Mouse (Mus musculus) right cerebral cortex, postnatal 10 days (tissue): ENCODE measurements at regions not wholly inside any gene's neighbourhood (a gene's known extent, or its start where the extent isn't known, plus 50 kb on each side); places are given as distances from the start of the nearest gene placed in this dataset.

ENCODE experiments used
- DNase-seq, 2 experiments: peaks; one replicate each; pipeline ENCODE4 v3.0.0; 2021; ENCODE audit warnings: low spot score in 2 of 2

- DNase-seq: peak in 1 of 2 experiments; percentile 29
Observed at GRCm38 (mm10) chr1:76489681-76490492, 943.8 kb downstream of the Slc4a3 start.

- peak; percentile 47 to 50 for DNase-seq
Observed at GRCm38 (mm10) chr1:76490719-76491118, 944.7 kb downstream of the Slc4a3 start.

GRCm38 (mm10) chr1:76491187-76491586, 945.1 kb downstream of the Slc4a3 start:
- DNase-seq: peak; percentile 59 to 69

GRCm38 (mm10) chr1:76505150-76505549, 959.1 kb downstream of the Slc4a3 start:
- DNase-seq: no peak

DNA sequence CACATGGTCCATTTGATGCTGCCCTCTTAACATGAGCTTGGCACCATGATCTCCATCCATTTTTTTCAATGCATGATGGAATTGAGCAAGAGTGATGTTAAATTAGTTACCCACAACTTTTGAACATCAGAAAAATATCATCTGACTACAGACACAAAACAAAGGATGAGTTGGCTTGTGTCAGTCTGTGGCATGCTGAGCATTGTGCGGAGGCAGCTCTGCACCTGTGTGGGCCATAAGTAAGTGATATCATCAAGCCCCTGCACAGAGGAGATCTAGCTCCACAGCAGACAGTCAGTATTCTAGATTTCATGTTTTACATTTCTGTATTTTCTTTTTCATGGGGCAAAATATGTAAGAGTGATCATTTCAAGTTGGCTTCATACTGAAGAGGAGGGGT, 962.8 kb downstream of the Slc4a3 start:
- no peak for DNase-seq

- peak; percentile 34 to 70 for DNase-seq
Observed at GRCm38 (mm10) chr1:76509486-76509885, 963.4 kb downstream of the Slc4a3 start.

GRCm38 (mm10) chr1:76512156-76512555, 966.1 kb downstream of the Slc4a3 start:
- no peak for DNase-seq

DNA sequence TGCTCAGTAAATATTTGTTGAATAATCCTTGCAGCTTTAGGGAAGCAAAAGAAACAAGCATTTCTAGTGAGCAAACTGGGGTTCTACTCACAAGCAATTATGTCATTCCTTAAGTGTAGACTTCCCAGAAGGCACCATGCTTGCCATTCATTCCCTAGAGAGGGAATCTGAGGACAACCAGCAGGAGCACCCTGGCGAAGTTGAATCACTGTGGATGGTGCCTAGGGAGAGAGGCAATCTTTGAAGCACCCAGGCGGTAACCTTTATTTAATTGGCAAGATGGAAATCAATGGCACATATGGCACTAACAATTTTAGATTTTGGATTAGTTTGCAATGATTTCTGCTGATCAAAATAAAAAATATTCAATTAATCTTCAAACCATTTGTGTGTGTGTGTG, 967.4 kb downstream of the Slc4a3 start:
- peak in 1 of 2 experiments; percentile 34 for DNase-seq

DNA sequence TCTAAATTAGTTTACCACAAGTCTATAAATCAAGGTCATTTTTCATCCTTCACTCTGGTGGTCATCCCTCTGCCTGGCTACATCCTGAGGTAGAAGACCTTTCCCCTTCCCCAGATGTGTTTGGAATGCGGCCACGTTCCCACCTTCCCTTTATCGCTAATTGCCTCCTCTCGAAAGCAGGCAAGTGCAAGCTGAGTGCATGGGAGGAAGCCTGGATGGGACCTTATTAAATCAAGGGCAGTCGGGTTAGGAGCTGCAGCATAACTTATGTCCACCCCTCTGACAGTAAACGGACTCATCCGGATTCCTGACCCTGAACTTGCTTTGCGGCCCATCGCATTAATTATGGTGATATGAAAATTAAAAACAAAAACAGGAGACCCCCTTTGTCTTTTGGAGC, 983.5 kb downstream of the Slc4a3 start:
- no peak for DNase-seq

DNA sequence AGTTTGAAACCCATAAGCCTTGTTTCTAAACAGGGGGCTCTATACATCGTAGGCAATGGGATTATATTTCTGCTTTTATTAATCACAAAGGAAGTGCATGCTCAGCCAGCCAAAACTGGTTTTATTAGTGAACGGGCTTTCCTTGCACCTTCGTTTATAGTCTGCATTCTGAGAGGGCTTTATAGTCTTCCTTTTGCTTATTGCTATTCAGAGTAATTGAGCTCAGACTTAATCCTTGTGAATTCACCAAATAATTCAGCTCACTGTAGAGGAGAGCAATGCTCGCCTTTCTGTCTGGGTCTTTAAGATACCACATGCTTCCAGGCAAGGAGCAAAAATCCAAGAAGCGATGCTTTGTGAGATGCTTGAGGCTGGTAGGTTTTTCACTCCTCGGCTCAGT, 984.3 kb downstream of the Slc4a3 start:
- DNase-seq: no peak

DNA sequence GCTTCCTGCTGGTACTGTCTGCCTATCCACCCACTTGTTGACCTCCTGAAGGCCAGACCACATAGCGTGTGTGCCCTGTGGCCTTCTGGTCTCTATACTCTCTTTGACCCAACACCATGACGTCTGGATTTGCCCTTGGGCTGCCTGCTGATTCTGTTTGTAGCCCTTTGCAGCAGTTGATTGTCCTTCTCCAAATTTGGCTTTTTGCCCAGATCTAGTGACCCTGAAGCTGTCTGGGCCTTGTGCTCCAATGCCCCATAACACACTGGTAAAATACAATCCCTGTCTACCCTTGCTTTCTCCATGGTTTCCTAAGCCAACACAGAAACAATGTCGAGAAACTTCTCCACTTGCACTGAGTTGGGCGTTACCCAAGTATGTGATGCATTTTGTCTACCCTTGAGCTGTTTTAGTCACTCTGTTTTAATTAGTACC, 979.3 kb downstream of the Epha4 start:
- DNase-seq: no peak

DNA sequence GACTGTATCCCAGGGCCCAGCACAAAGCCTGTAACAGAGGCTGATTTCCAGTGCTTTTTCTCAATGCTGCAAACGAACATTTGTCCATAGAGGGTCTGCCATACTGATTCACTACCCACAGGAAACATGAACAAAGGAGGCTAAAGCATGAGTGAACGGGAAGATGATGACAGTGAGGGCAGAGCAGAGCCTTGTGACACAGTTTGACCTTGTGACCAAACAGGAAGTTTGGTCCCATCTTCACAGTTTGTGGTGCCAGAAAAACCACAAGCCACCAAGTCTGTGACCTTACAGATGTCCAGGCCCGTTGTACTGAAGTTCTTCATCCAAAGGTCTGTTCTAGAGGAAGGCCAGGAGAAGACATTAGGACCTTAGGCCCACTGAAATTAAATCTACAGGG, 974.4 kb downstream of the Epha4 start:
- no peak for DNase-seq

- DNase-seq: peak in 1 of 2 experiments; percentile 31
Observed at GRCm38 (mm10) chr1:76550876-76551275, 964.0 kb downstream of the Epha4 start.

GRCm38 (mm10) chr1:76559441-76559840, 955.4 kb downstream of the Epha4 start:
- no peak for DNase-seq

DNA sequence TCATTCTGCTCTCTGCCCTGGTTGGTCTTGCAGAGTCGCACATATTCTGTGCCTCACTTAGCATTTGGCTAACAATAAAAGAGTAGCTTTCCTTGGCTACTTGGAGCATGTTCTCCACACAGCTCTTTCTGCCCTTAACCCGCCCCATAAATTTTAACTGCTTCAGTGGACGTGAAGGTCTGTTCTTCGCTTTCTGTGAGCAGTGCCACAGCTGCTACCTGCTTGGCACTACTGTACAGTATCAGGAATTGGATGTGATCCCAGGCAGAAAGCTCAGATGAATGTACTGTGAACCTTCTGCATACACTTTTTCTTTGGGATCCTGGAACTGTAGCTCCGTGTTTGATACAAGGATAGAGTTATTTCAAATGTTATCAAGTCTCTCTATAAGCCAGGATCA, 939.4 kb downstream of the Epha4 start:
- no peak for DNase-seq

- no peak for DNase-seq
Observed at GRCm38 (mm10) chr1:76585921-76586320, 929.0 kb downstream of the Epha4 start.

DNA sequence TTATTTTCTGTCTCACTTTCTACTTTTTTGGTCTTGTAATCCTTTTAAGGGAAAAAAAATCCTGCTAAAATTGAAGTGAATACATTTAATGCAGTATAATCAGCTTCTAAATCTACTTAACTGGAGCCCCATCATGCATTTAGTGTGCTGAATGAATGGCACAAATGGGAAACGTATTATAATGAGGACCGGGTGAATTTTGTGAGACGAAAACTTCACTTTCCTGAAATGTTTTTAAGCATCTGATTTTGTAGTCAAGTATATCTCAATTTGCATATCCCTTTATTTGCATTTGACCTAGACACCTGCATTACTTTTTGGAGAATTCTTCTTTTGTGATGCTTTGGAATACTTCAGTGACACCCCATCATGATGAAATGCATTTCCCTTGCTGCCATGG, 889.1 kb downstream of the Epha4 start:
- DNase-seq: no peak

DNA sequence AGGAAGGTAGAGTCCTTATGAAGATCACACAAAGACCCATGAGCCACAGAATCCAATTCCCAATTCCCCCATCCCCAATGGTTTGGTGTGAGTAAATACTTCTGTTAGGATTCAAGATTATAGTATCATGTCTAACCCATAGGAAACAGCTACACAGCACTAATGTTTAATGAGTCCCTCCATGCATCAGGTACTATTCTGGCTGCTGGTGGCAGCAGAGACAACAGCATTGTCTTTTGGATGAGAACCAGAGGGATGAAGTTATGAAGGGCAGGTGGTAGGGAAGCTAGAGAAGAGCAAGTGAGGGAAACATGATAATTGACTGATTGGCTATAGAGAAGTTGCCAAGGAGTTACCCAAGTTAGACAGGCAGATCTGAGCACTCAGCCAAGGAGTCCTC, 885.0 kb downstream of the Epha4 start:
- DNase-seq: no peak

DNA sequence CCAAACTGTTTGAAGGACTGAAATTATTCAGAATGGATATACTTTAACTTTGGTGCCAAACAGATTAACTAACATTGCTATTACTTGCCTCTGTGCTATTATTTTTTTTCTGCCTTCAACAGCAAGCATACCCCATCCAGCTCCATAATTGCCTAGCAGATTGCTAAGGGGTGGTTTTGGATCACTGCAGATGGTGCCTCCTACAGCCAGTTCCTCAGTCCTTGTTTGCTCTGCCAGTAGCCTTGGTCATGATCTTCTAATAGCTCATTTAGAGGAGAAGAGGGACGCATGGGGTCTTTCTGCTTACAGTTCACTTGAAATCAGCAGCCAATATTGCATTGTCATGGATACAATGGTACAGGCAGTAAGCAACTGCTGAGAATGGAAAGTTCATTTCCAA, 880.8 kb downstream of the Epha4 start:
- no peak for DNase-seq

GRCm38 (mm10) chr1:76637268-76638009, 877.4 kb downstream of the Epha4 start:
- peak; percentile 41 to 58 for DNase-seq

GRCm38 (mm10) chr1:76638010-76638400, 876.9 kb downstream of the Epha4 start:
- no peak for DNase-seq

DNA sequence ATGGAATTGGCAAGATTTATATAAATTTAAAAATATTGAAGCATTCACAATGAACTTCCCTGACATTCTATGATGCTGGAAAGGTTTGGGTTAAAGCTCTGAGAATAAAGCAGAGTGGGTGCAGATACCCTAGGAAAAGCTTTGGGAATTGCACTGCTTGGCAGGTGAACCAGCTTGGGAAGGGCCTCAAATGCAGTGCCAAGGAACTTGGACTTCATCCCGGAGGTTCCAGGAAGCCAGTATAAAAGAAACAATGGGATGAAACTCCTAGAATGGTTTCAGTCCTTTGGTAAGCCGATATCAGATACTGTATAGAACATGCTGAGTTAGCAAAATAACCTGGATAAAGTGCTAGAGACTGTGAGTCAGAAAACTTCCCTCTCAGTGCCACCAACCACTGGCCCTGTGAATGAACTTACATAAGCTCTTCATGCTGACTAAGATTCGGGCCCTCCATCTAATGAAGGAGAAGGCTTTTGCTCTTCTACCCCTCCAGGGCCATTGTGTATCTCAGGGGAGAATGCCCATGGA, 873.6 kb downstream of the Epha4 start:
- DNase-seq: peak in 1 of 2 experiments; percentile 23

DNA sequence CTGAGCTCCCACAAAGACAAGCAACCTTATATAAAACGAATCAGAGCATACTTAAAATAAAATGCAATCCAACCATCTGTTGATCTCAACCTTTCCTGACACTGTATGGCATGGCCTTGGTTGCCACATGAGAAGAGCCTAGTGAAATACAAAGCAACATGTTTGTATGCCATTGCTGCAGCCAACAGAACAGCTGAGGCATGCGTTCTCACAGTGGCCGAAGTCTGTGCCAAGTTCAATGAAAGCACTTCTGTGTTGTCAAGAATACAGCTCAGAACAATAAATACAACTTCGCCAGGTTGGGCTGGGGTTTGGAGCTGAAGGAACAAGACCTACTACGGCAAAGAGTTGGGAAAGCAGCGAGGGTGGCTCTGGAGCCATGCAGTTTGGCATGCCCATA, 872.2 kb downstream of the Epha4 start:
- no peak for DNase-seq
